Mouse (Mus musculus) thymus, postnatal 0 days (tissue): ENCODE data around the gene Dip2b. TPM values are rescaled to one million over a fixed set of nuclear protein-coding genes. Genes with fewer than 3 reads are reported as not detected.
"Not testable (repeated sequence)": the region's sequence is repeated elsewhere in the genome, so short reads cannot be mapped to it uniquely, and the experiment has no call there.

Experiments used
- DNase-seq: peaks from one replicate; pipeline ENCODE4 v3.0.0-alpha.2; 2015; ENCODE audit warnings: low spot score
- polyA plus RNA-seq: library from polyadenylated mRNA; unstranded; fragments of >200 nt; fragmentation: Nextera tagmentation; extraction: Ambion mirVana; gene quantifications from 2 replicates; pipeline ENCODE4 v1.2.1, GENCODE M21; 2015

Gene Dip2b
- polyA plus RNA-seq, 1 experiment from 2014 or later = 9.5 TPM

DNA sequence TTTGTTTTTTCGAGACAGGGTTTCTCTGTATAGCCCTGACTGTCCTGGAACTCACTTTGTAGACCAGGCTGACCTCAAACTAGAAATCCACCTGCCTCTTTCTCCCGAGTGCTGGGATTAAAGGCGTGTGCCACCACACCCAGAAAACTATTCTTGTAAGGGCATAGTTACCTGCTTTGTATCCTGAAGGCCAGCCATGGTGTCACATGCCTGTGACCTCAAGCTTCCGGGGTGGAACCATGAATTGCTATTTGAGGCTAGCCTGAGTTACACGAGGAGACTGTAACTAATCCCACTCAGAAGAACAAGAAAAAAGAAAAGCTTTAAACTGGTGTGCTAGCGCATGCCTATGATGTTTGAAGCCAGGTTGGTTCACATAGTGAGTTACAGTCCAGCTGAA is 217.9 kb downstream of the Dip2b start:
- no peak for DNase-seq

DNA sequence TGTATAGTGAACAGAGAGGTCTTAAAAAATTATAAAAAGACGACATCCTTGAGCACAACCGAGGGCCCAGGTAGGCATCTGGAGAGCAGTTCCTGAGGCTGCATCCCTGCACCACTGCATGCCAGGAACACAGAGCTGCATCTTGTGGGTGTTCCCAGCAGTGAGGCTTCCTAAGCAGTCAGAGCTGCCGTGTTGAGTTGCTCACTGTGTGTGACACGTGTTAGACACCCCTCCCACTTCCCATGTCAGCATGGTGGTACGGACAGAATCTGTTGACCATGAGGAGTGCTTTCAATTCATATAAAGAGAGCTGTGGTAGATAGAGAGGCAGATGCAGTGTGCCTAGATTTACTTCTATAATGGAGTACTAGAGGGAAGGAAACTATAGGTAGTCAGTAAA is 218.8 kb downstream of the Dip2b start:
- no peak for DNase-seq

DNA sequence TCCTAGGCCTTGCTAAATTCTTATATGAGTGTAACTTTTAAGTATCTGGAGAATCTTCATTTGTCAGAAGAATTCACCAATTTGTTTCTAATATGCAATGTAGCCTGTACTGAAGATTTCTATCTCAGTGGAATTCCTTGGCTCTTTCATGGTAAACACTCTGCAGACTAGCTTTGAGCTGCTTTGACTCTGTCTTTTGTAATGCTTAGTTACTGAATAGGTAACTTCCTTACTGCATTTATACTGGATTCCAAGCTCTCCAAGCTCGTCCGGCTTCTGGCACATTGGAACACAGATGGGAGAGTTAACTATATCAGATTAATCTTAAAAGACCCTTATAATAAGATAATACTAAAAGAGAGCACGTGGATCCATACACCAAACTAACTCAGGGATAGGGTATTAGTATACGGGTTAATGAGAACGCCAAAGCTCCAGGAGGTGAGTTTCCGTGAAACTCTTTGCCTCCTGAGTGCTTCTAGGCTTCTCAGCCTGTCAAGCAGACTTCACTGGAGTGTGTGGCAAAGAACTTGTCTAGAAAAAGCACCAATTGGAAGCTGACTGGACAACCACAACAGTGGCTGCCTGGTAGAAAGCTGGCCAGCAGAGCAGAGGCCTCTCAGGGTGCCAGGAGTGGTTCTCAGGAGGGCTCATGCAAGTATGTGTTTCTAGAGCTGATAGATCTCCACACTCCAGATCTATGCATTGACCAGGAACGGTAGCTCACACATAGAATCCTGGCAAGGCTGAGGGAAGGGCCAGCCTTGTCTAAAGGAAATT is 220.4 kb downstream of the Dip2b start:
- DNase-seq = no peak

DNA sequence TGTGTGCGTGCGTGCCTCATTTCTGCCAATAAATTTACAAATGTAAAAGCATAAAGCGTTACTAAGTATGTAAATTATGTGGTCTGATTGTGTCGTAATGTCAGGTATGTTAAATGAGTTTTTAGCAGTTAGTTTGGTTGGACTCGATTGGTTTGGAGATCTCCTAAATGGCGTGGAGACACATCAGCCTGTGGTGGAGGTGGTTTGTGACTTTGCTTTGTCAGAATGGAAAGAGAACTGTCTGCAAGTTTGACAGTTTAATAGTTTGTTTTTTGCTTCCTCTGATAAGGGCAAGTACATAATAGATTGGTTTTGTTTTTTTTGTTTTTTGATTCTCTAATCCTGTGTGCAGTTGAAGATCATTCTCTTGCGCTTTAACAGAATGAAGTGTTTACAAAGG is 221.9 kb downstream of the Dip2b start:
- DNase-seq = not testable (repeated sequence)

DNA sequence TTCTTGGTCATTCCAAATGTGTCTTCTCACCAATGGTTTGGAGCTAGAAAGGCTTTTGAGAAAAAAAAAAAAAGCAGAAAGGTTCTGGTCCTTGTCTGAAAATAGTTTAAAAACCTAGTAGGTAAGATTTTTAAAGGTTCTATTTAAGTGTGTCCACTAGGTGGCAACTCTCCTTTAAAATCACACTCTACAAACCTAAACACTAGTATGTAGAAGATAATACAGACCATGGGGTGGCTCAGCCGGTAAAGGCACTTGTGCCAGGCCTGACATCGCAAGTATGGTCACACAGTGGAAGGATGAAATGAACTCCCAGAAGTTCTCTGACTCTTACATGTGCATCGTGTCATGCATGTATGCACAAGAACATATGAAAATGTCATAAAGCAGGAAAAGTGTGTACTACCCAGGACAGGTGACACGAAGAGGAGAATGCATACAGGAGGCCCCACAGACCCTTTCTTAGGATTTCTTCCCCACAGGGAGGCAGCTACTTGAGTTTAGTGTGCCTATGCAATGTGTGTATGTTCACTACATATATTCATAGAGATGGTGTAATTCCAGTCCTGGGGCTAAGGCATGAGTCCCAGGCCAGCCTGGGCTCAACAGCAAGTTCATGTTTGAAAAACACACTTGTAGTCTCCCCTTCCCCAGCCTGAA is 224.9 kb downstream of the Dip2b start:
- DNase-seq = peak; percentile 27

DNA sequence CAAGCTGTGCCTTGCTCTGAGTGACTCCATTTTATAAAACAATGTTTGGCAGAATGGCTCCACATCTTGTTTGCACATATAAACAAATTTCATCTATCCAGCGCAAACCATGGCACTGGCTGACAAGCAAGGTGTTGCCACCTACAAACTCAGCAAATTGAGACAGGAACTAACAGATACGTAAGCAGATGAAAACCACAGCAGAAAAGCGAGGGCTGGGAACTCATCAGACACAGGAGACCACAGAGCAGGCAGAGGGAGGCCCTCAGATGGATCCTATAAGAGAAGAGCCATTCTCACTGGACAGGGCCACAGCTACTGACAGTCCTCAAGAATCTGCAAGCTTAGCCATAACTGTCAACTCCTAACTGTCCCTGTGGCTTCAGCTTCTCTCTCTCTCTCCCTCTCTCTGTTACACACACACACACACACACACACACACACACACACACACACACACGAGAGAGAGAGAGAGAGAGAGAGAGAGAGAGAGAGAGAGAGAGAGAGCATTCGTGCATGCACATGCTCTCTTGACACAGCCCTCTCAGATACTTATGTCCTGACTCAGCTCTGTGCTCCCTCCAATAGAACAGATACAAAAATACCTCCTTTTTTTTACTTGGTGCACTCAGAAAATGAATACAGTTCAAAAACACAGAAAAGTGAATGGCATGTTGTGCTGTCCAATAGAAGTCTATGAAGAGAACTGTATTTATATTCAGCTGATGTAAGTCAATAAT is 227.3 kb downstream of the Dip2b start:
- DNase-seq = no peak

DNA sequence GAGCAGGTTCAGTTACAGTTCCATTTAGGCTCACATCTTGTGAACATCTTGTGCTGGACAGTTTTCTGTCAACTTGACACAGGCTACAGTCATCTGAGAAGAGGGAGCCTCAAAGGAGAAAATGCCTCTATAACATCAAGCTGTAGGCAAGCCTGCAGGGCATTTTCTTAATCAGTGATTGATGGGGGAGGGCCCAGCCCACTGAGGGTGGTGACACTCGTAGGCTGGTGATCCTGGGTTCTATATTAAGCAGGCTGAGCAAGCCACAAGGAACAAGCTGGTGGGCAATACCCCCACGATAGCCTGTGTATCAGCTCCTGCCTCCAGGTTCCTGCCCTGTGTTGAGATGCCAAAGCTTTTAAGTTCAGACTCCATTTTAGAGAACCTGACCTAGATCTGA is 230.5 kb downstream of the Dip2b start:
- DNase-seq = no peak

Other genes starting within 250 kb of the Dip2b start
- 30.9 and 31.8 TPM in 2 replicates for gene Lima1, start 163.2 kb upstream of the Dip2b start, polyA plus RNA-seq
- not detected in 2 replicates for gene Fam186a, start 71.6 kb upstream of the Dip2b start, polyA plus RNA-seq
- 33.9 and 35.5 TPM in 2 replicates for gene Larp4, start 68.6 kb upstream of the Dip2b start, polyA plus RNA-seq
- 47.5 and 66.9 TPM in 2 replicates for gene Atf1, start 189.2 kb downstream of the Dip2b start, polyA plus RNA-seq
- not detected in 2 replicates for gene Tmprss12, start 242.2 kb downstream of the Dip2b start, polyA plus RNA-seq